Mouse (Mus musculus) frontal cortex, postnatal 36 days (tissue): Measurements from ENCODE around the gene E4f1.

Source experiments
- DNase-seq, 2 experiments: peaks; one replicate each; pipeline ENCODE4 v3.0.0; 2022; ENCODE audit warnings: low spot score in 2 of 2

E4f1 gene

DNA sequence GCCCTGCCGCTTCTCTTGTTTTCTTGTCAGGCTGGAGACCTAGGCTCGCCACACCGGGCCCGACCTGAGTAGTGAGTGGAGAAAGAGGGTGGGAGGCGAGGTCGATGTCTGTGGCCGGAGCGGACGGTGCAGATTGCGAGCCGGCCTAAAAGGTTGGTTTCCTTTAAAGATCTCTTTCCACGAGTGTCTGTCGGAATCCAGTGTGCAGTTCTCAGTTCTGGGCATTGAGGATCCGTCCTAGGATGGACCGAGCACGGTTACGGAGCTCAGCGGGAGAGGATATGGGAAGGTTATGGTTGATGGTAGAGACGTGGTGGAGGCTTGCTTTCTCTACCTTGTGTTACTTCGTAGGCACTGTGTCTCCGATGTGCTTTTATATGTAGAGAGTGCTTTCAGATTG, 55.1 kb downstream of the E4f1 start:
- DNase-seq, result no peak

GRCm38 (mm10) chr17:24414230-24414976, 55.7 kb downstream of the E4f1 start, which contains the start of gene Rnps1:
Gene Rnps1 (plus strand): TSS chr17:24414565.
- peak; percentile 91 to 94 for DNase-seq

GRCm38 (mm10) chr17:24413557-24414211, 56.4 kb downstream of the E4f1 start:
- no peak for DNase-seq

DNA sequence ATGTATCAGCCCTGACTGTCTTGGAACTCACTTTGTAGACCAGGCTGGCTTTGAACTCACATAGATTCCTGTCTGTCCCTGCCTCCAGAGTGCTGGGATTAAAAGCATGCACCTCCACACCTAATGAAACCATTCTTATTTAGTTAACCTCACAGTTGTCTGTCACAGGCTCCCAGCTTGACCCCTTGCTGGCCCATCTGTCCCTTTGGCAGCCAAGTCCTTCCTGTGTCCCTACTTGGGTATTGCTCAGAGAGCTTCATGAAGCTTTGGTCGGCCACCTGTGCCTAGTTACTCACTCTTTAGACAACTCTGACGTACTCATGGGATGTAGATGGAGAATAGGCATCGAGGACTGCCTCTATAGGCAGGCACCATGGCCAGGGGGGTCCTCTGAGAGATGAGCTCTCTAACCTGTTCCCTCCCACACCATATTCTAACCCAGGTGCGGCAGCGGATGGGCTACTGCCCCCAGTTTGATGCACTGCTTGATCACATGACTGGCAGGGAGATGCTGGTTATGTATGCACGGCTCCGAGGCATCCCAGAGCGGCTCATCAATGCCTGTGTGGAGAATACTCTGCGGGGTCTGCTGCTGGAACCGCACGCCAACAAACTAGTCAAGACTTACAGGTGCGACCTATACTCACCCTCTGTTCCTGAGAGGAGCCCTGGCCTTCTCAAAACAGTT, 62.9 kb downstream of the E4f1 start:
- no peak for DNase-seq

- DNase-seq, result no peak
These were observed 67.7 kb downstream of the E4f1 start for GRCm38 (mm10) chr17:24402371-24402770.

GRCm38 (mm10) chr17:24394456-24394855, 75.7 kb downstream of the E4f1 start:
- no peak for DNase-seq
